Mouse (Mus musculus): ENCODE data around the gene Dennd1b. TPM values are rescaled to one million over a fixed set of nuclear protein-coding genes. Genes with fewer than 3 reads are reported as not detected.

Gene Dennd1b
- polyA plus RNA-seq, 1 experiment from 2014 or later, result 14.7 TPM

GRCm38 (mm10) chr1:139039529-139040230 lies 76.4 kb downstream of the Dennd1b start:
- Histone ChIP-seq H3K4me1 (replicated peaks; ENCODE audit: control insufficient read depth, insufficient read depth, low read length) (no peaks in the 10 kb centered on the region), H3K27me3 (ENCODE audit: control insufficient read depth, insufficient read depth, low read length) (no peaks in the 10 kb centered on the region), H3K9ac (ENCODE audit: low read depth, low read length) (no peak overlapping the region), H3K36me3 (ENCODE audit: control insufficient read depth, insufficient read depth, low read length) (no peaks in the 10 kb centered on the region), H3K4me3 (ENCODE audit: low read depth, low read length) (no peak overlapping the region), H3K27ac (ENCODE audit: low read depth, low read length) (no peak overlapping the region), H3K4me2 (replicated peaks; ENCODE audit: low read depth, low read length) (no peak overlapping the region), H3K9me3 (ENCODE audit: control insufficient read depth, low read length) (no peaks in the 10 kb centered on the region)
- ATAC-seq (ENCODE audit: low FRiP score) (peak; percentile 65; the same call in 1 of the 2 replicates), DNase-seq (ENCODE audit: low spot score) (peak; percentile 30)
- 56% methylated on average over 7 of the region's 7 CpGs for WGBS

- H3K9me3 ChIP-seq (ENCODE audit: control insufficient read depth, low read length), result no peaks in the 10 kb centered on the region
- WGBS, result 63% methylated on average over 6 of the region's 6 CpGs
- no peak overlapping the region for H3K4me2 ChIP-seq (replicated peaks; ENCODE audit: low read depth, low read length)
- no peak for DNase-seq (ENCODE audit: low spot score)
- H3K27me3 ChIP-seq (ENCODE audit: control insufficient read depth, insufficient read depth, low read length), result no peaks in the 10 kb centered on the region
- ATAC-seq (ENCODE audit: low FRiP score), result no peak
- H3K4me1 ChIP-seq (replicated peaks; ENCODE audit: control insufficient read depth, insufficient read depth, low read length), result no peaks in the 10 kb centered on the region
- no peak overlapping the region for H3K4me3 ChIP-seq (ENCODE audit: low read depth, low read length)
- H3K27ac ChIP-seq (ENCODE audit: low read depth, low read length), result no peak overlapping the region
- H3K36me3 ChIP-seq (ENCODE audit: control insufficient read depth, insufficient read depth, low read length), result no peaks in the 10 kb centered on the region
- H3K9ac ChIP-seq (ENCODE audit: low read depth, low read length), result no peak overlapping the region
Measured at GRCm38 (mm10) chr1:139049075-139049474, 85.8 kb downstream of the Dennd1b start.

GRCm38 (mm10) chr1:139049881-139050472 lies 86.7 kb downstream of the Dennd1b start:
- Histone ChIP-seq H3K27ac (ENCODE audit: low read depth, low read length) (no peak overlapping the region), H3K36me3 (ENCODE audit: control insufficient read depth, insufficient read depth, low read length) (no peaks in the 10 kb centered on the region), H3K4me1 (replicated peaks; ENCODE audit: control insufficient read depth, insufficient read depth, low read length) (no peaks in the 10 kb centered on the region), H3K4me2 (replicated peaks; ENCODE audit: low read depth, low read length) (no peak overlapping the region), H3K9me3 (ENCODE audit: control insufficient read depth, low read length) (no peaks in the 10 kb centered on the region), H3K4me3 (ENCODE audit: low read depth, low read length) (no peak overlapping the region), H3K9ac (ENCODE audit: low read depth, low read length) (no peak overlapping the region), H3K27me3 (ENCODE audit: control insufficient read depth, insufficient read depth, low read length) (no peaks in the 10 kb centered on the region)
- ATAC-seq (ENCODE audit: low FRiP score) (no peak), DNase-seq (ENCODE audit: low spot score) (no peak)
- WGBS, result 88% methylated on average over 11 of the region's 11 CpGs

GRCm38 (mm10) chr1:139053003-139053402 lies 89.8 kb downstream of the Dennd1b start:
- Histone ChIP-seq H3K4me1 (replicated peaks; ENCODE audit: control insufficient read depth, insufficient read depth, low read length) (no peaks in the 10 kb centered on the region), H3K27ac (ENCODE audit: low read depth, low read length) (no peak overlapping the region), H3K4me3 (ENCODE audit: low read depth, low read length) (no peak overlapping the region), H3K27me3 (ENCODE audit: control insufficient read depth, insufficient read depth, low read length) (no peaks in the 10 kb centered on the region), H3K9me3 (ENCODE audit: control insufficient read depth, low read length) (no peaks in the 10 kb centered on the region), H3K9ac (ENCODE audit: low read depth, low read length) (no peak overlapping the region), H3K4me2 (replicated peaks; ENCODE audit: low read depth, low read length) (no peak overlapping the region), H3K36me3 (ENCODE audit: control insufficient read depth, insufficient read depth, low read length) (no peaks in the 10 kb centered on the region)
- no peak for DNase-seq (ENCODE audit: low spot score)
- ATAC-seq (ENCODE audit: low FRiP score), result no peak

- Histone ChIP-seq H3K27ac (ENCODE audit: low read depth, low read length) (no peak overlapping the region), H3K9me3 (ENCODE audit: control insufficient read depth, low read length) (no peaks in the 10 kb centered on the region), H3K36me3 (ENCODE audit: control insufficient read depth, insufficient read depth, low read length) (no peaks in the 10 kb centered on the region), H3K4me2 (replicated peaks; ENCODE audit: low read depth, low read length) (no peak overlapping the region), H3K4me3 (ENCODE audit: low read depth, low read length) (no peak overlapping the region), H3K4me1 (replicated peaks; ENCODE audit: control insufficient read depth, insufficient read depth, low read length) (no peaks in the 10 kb centered on the region), H3K27me3 (ENCODE audit: control insufficient read depth, insufficient read depth, low read length) (no peaks in the 10 kb centered on the region), H3K9ac (ENCODE audit: low read depth, low read length) (no peak overlapping the region)
- WGBS, result 91% methylated on average over 5 of the region's 5 CpGs
- no peak for ATAC-seq (ENCODE audit: low FRiP score)
- no peak for DNase-seq (ENCODE audit: low spot score)
Measured at GRCm38 (mm10) chr1:139060301-139060700, 97.1 kb downstream of the Dennd1b start.

GRCm38 (mm10) chr1:139064711-139065110 lies 101.5 kb downstream of the Dennd1b start:
- ATAC-seq (ENCODE audit: low FRiP score) (no peak), DNase-seq (ENCODE audit: low spot score) (no peak)
- Histone ChIP-seq H3K4me1 (replicated peaks; ENCODE audit: control insufficient read depth, insufficient read depth, low read length) (no peaks in the 10 kb centered on the region), H3K27ac (ENCODE audit: low read depth, low read length) (no peak overlapping the region), H3K9me3 (ENCODE audit: control insufficient read depth, low read length) (no peaks in the 10 kb centered on the region), H3K9ac (ENCODE audit: low read depth, low read length) (no peak overlapping the region), H3K27me3 (ENCODE audit: control insufficient read depth, insufficient read depth, low read length) (no peaks in the 10 kb centered on the region), H3K36me3 (ENCODE audit: control insufficient read depth, insufficient read depth, low read length) (no peaks in the 10 kb centered on the region), H3K4me3 (ENCODE audit: low read depth, low read length) (no peak overlapping the region), H3K4me2 (replicated peaks; ENCODE audit: low read depth, low read length) (no peak overlapping the region)
- WGBS, result 93% methylated on average over 2 of the region's 2 CpGs

GRCm38 (mm10) chr1:139067210-139067609 lies 104.0 kb downstream of the Dennd1b start:
- H3K9ac ChIP-seq (ENCODE audit: low read depth, low read length), result no peak overlapping the region
- no peak overlapping the region for H3K4me2 ChIP-seq (replicated peaks; ENCODE audit: low read depth, low read length)
- no peaks in the 10 kb centered on the region for H3K36me3 ChIP-seq (ENCODE audit: control insufficient read depth, insufficient read depth, low read length)
- H3K4me3 ChIP-seq (ENCODE audit: low read depth, low read length), result no peak overlapping the region
- no peak for DNase-seq (ENCODE audit: low spot score)
- 66% methylated on average over 2 of the region's 2 CpGs for WGBS
- H3K4me1 ChIP-seq (replicated peaks; ENCODE audit: control insufficient read depth, insufficient read depth, low read length), result no peaks in the 10 kb centered on the region
- ATAC-seq (ENCODE audit: low FRiP score), result peak; percentile 35
- no peaks in the 10 kb centered on the region for H3K27me3 ChIP-seq (ENCODE audit: control insufficient read depth, insufficient read depth, low read length)
- H3K27ac ChIP-seq (ENCODE audit: low read depth, low read length), result no peak overlapping the region
- no peaks in the 10 kb centered on the region for H3K9me3 ChIP-seq (ENCODE audit: control insufficient read depth, low read length)

GRCm38 (mm10) chr1:139071015-139071414 lies 107.8 kb downstream of the Dennd1b start:
- Histone ChIP-seq H3K9me3 (ENCODE audit: control insufficient read depth, low read length) (no peaks in the 10 kb centered on the region), H3K4me1 (replicated peaks; ENCODE audit: control insufficient read depth, insufficient read depth, low read length) (no peaks in the 10 kb centered on the region), H3K27me3 (ENCODE audit: control insufficient read depth, insufficient read depth, low read length) (no peaks in the 10 kb centered on the region), H3K4me3 (ENCODE audit: low read depth, low read length) (no peak overlapping the region), H3K36me3 (ENCODE audit: control insufficient read depth, insufficient read depth, low read length) (no peaks in the 10 kb centered on the region), H3K27ac (ENCODE audit: low read depth, low read length) (no peak overlapping the region), H3K4me2 (replicated peaks; ENCODE audit: low read depth, low read length) (no peak overlapping the region), H3K9ac (ENCODE audit: low read depth, low read length) (no peak overlapping the region)
- no peak for ATAC-seq (ENCODE audit: low FRiP score)
- DNase-seq (ENCODE audit: low spot score), result no peak
- 73% methylated on average over 2 of the region's 2 CpGs for WGBS

GRCm38 (mm10) chr1:139075671-139076070 lies 112.4 kb downstream of the Dennd1b start:
- Histone ChIP-seq H3K27ac (ENCODE audit: low read depth, low read length) (no peak overlapping the region), H3K27me3 (ENCODE audit: control insufficient read depth, insufficient read depth, low read length) (no peaks in the 10 kb centered on the region), H3K9ac (ENCODE audit: low read depth, low read length) (no peak overlapping the region), H3K9me3 (ENCODE audit: control insufficient read depth, low read length) (no peaks in the 10 kb centered on the region), H3K4me3 (ENCODE audit: low read depth, low read length) (no peak overlapping the region), H3K4me1 (replicated peaks; ENCODE audit: control insufficient read depth, insufficient read depth, low read length) (no peaks in the 10 kb centered on the region), H3K4me2 (replicated peaks; ENCODE audit: low read depth, low read length) (no peak overlapping the region), H3K36me3 (ENCODE audit: control insufficient read depth, insufficient read depth, low read length) (no peaks in the 10 kb centered on the region)
- WGBS, result 86% methylated on average over 2 of the region's 2 CpGs
- DNase-seq (ENCODE audit: low spot score) (no peak), ATAC-seq (ENCODE audit: low FRiP score) (no peak)
